Mouse (Mus musculus) lung, postnatal 4 days (tissue): Measurements from ENCODE around the gene Gm973.
"Not testable (repeated sequence)": the region's sequence is repeated elsewhere in the genome, so short reads cannot be mapped to it uniquely, and the experiment has no call there.

Experiments used
- DNase-seq, 2 experiments: peaks; one replicate each; pipeline ENCODE4 v3.0.0; 2021

Gm973 gene

DNA sequence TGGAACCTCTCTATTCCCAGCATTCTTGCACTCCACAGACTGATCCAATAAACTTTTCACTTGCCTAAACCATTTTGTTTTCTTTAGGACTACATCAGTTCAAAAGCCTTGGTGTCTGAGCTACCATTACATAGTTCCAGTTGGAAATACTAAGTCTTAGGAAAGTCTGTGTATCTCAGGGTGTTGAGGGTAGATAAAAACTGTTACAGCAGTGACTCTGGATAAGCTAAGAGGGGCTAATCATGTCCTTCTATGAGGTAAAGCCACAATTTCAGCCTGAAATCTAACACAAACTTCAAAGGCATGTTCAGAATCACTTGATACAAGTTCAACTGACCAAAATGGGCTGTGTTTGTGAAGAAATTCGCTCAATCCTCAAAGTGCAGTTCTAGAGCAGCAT is 120.3 kb downstream of the Gm973 start:
- no peak for DNase-seq

DNA sequence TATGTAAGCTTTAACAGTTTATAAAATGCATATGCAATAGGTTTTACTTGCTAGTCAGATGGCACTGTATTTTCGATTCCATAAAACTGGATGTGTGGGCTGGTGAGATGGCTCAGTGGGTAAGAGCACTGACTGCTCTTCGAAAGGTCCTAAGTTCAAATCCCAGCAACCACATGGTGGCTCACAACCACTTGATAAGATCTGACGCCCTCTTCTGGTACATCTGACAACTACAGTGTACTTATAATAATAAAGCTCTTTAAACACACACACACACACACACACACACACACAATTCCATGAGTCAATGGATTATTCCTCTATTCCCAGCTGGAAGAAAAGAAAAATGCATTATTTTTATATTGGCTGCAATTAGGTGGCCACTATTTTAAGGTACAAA is 122.3 kb downstream of the Gm973 start:
- DNase-seq: no peak

DNA sequence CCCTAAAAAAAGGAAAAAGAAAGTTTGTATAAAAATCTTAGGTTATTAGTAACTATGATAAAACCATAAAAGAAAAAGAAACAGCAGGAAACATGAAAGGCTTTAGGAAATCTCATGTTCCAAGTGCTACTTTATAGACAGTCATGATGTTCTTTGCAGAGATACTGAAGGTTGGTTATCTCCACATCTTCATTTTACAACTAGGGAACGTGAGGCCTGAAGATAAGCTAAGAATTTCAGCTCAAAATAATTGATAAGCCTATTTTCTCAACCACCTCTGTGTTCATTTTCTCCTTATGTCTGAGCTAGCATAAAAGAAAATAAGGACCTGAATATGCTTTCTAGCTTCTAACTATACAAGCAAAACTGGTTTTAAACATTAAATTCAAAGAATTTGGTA is 126.4 kb downstream of the Gm973 start:
- no peak for DNase-seq

DNA sequence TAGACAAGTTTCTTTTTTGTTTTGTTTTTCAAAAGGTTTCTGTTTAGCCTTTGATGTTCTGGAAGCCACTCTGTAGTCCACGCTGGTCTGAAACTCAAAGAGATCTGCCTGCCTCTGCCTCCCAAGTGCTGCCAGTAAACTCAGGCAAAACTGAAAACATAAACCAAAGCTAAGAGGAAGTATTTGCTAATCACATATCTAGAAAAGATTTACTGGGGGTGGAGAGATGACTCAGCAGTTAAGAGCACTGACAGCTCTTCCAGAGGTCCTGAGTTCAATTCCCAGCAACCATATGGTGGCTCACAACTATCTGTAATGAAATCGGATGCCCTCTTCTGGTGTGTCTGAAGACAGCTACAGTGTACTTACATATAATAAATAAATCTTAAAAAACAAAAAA is 130.4 kb downstream of the Gm973 start:
- not testable (repeated sequence) for DNase-seq

DNA sequence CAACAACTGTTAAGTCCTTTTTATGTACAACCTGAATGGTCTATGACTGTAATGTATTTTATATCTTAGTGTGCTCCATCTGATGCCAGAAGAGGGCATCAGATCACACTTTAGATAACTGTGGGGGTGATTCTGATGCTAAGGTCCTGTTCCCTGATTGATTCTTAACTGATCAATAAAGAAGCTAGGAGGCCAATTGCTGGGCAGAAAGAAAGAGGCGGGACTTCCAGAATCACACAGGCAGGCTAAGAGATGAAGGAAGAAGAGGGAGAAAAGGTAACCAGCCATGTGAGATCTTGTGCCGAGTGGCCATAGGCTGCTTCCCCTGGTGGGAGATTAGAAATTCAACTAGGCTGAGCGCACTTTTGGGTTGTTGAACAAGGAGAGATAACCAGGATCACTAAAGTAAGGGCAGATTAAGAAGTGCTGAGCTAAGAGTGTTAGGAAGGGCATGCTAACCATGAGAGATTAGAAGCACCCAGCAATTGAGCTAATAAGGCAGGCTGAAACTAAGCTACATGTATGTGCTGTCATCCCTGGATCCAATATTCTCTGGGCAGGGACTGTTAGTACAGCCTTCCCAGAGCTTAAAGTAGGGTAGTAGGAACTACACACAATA is 135.2 kb downstream of the Gm973 start:
- no peak for DNase-seq

DNA sequence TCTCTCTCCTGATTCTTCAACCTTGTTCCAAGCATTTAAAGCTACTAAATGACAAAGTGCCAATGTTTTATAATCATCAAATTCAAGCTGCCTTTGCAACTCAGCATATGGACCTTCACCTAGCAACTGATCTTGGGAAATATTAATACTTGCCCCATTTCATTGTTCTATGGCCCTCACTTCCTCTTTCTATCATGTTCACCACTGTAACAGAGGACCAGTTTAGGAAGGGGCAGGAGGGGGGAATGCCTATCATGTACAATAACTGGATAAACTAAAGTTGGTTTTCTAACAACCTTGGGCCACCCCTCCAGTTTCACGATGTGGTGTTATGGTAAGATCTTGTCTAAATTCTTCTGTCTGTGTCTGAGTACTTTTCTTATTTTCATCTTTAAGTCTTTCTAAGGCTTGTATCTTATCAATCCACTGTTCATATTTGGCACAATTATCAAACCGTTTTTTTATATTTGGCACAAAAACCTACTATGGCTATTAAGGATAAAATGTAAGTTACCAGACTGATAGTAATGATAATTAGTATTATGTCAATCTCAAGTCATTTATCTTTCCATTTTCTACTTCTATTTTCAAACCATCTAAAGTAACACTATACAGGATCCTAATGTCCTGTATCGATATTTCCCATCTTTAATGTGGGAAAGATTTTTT is 137.3 kb downstream of the Gm973 start:
- no peak for DNase-seq

DNA sequence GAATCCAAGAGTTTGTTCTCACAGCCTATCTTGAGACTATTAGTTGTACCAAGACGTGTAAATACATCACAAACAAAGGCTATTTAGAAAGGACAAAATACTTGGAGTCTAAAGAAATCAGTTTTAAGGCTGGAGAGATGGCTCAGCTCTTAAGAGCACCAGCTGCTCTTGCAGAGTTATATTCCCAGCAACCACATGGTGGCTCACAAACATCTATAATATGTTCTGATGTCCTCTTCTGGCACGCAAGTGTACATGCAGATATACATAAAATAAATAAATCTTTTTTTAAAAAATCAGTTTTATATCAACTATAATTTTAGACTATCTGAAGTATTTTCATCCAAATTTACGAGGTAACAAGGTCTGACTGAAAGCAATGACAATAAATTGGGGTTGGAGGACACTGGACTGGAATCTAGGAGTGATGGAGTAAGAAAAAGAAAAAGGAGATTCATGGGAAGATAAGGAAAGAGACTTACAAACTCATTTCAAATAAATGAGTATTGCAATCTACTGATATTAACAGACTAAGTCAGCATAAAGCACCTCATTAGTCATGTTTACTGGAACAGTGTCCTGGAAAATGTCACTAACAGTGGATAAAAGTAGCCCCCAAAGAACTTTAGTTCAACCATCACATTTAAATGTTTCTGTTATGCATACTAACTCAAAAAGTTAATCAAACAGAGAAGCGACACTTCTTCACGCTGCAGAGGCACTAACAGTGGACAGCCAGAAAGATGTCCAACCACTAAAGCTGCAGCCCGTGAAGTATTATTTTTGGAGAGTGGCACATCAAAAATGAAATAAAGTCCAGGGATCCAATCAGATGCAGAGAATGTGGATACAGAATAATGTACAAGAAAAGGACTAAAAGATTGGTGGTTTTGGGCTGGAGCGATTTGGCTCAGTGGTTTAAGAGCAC is 140.4 kb downstream of the Gm973 start:
- DNase-seq: no peak

DNA sequence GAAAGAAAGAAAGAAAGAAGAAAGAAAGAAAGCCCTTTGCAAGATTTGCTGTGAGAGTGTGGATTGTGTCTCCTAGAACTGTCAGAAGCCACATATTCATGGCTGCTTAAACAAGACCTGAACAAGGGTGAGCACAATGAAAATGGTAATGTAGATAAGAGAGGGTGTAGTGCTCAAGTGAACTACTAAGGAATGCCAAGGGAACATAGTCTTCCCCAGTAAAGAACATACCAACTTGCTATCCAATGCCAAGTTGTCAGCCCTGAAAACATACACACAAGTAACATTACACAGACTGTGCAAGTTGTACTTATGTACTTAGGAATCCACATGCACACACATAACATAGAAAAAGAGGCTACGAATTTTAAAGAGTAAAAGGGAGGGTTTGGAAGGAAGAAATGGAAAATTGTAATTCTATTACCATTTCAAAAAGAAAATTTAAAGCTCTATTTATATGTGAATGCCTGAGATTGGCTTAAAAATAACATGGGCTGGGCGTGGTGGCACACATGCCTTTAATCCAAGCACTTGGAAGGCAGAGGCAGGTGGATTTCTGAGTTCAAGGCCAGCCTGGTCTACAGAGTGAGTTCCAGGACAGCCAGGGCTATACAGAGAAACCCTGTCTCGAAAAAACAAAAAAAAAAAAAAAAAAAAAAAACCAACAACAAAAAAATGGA is 147.5 kb downstream of the Gm973 start:
- DNase-seq: no peak

DNA sequence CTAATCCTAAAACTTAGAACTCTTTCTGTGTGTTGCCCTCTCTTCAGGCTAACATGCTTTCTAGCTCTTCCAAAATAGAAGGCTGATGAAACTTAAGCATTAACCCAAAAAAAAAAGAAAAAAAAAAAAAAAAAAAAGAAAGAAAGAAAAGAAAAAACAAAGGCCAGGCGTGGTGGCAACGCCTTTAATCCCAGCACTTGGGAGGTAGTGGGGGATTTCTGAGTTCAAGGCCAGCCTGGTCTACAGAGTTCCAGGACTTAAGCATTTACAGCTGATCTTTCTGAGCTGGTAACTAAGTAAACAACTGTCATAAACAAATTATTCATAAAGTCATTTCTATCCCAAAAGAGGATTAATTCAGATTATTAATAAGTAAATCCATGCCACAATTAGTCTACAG is 152.8 kb downstream of the Gm973 start:
- no peak for DNase-seq

DNA sequence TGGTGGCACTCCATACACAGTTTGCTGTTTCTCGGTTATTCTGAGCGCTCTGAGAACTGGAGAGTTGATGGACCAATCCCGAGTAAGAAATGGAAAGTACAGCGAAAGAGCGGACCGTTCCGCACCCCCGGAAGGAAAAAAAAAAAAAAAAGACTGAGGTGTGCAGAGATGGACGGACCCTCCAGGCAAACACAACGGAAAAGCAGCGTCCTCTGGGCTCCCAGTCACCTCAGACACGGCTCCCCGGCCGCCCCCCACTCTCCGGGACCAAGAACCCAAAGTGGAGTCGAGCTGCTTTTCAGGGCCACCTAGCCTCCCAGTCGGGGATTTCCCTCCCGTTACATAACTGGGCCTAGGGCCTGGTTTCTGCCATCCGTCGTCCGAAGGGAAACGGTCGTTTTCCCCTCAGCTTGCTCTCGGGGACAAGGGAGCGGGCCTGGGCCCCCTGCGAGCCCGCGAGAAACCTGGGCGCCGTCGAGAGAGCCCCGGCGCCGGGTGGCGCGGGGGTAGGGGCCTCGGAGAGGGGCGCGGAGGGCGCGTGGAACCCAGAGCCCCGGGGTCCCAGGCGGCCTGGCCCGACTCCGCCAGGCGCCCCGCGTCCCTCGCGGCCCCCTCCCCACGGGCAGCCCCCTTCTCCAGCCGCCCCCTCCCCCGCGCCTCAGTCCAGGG is 154.0 kb downstream of the Gm973 start:
- DNase-seq: peak; percentile 48

DNA sequence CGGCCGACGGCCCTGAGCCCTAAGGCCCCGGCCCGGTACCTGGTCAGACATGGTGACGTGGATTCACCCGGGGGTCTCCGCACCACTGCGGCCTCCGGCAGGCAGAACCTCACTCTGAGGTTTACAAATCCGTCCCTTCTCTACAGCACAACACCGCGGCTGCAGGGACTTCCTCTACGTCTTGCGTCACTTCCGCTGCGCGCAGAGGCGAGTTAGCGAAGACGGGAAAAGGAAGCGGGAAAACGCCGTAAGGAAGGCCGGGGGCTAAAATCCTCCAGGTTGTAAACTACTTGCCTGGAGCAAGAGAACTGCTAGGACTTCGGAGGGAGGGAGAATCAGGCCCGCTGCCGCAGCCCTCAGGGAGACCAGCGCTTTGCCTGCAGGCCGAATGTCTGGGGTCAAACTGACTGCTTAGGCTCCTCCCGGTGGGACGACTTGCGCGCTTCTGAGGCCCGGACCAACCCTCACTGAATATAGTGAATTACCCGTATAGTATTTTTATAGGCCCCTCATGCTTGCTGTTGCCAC is 154.6 kb downstream of the Gm973 start, which contains the start of gene Sumo1:
Gene Sumo1, minus strand, starts transcription at position 194 of the 528 bp plus-strand sequence.
- peak; percentile 90 to 91 for DNase-seq

DNA sequence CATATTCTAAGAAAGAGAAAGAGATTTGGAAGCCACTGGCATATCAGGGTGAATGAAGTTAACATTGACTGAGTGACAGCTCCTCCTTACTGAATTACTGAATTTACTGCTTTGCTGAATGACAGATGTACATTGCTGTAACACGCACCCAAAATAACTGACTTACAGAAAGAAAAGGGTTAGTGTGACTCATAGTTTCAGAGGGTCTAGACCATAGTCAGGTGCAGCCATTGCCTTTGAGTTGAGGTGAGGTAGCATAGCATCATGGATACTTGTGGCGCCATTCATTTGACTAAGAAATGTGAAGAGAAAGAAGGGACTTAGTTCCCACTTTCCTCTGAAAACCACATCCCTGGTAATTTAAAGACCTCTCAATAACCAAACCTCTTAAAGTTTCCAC is 157.6 kb downstream of the Gm973 start:
- DNase-seq: no peak

DNA sequence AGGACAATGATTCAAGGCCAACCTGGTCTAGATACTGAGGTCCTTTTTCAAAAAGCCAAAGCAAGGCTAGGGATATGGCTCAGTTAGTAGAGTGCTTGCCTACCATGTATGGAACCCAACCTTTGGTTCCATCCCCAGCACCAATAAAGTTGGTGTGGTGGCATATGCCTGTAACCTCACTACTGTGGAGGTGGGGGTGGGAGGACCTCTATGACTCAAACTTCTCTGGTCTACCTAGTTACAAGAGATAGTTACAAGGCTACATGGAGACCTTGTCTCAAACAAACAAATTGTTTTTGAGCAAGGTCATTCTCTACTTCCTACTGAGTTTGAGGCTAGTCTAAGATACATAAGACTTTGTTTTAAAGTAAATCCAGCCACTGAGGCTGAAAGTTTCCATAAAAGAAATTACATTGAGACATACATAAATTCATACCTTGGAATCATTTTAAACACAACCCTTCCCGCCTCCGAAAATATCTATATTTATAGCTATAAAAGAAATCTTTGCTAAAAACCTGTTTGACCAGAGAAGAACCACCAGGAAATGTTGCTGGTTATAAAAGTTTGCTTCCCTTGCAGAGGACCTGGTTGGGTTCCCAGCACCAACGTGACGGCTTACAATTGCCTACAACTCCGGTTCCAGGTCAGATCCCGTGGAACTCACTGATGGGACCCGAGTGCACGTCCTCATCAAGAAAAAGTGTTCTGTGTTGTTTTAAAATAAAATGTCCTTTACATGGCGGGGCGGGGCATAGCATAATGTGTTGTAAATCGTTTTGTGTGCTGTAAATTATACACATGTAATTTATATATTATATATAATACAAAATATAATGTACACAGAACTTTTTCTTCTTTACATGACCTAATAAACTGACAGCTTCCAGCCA is 168.1 kb downstream of the Gm973 start:
- peak; percentile 28 to 47 for DNase-seq

DNA sequence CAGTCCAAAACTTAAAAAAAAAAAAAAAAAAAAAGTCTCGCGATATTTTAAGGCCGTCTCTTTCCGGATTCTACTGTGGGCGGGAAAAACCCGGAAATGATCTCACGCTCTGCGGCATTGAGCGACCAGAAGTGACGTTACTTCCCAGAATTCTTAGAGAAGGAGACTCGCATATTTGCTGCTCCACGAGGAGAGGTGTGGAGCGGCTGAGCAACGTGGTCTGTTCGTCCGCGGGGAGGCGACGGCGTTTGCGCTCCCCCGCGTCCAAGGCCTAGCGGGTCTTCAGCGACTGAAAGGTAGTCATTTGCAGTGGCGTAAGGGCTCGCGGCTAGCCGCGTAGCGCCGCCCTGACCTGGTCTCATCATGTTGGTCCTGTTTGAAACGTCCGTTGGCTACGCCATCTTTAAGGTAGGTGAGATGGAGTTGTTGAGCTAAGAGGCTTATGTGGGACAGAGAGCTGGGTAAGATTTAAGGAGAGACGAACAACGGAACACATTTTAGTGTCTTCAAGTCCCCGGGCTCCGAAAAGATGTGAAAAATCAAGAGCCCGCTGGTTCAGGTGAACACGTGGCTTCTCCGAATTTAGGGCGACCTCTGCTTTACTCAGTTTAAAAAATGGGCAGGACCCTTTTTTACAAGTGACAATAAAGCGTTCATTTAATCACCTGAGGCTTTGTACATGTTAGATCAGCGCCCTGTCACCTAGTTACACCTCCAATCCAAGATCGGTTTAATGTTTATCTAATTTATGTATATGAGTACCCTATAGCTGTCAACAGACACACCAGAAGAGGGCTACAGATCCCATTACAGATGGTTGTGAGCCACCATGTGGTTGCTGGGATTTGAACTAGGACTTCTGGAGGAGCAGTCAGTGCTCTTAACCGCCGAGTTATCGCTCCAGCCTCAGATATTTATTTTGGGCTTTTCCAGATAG is 169.0 kb downstream of the Gm973 start, which contains the start of gene Nop58:
Gene Nop58, plus strand, starts transcription at position 153 of the 937 bp plus-strand sequence.
- peak; percentile 90 to 92 for DNase-seq
